Mouse (Mus musculus): ENCODE data around the gene Pitpnm1. TPM values are rescaled to one million over a fixed set of nuclear protein-coding genes. Genes with fewer than 3 reads are reported as not detected.
"Not testable (repeated sequence)": the region's sequence is repeated elsewhere in the genome, so short reads cannot be mapped to it uniquely, and the experiment has no call there.

Pitpnm1 gene
- total RNA-seq, 2 experiments from 2014 or later = 41.8 to 42.9 TPM

- DNase-seq = no peak
Observed at GRCm38 (mm10) chr19:4119716-4120487, 20.1 kb downstream of the Pitpnm1 start.

DNA sequence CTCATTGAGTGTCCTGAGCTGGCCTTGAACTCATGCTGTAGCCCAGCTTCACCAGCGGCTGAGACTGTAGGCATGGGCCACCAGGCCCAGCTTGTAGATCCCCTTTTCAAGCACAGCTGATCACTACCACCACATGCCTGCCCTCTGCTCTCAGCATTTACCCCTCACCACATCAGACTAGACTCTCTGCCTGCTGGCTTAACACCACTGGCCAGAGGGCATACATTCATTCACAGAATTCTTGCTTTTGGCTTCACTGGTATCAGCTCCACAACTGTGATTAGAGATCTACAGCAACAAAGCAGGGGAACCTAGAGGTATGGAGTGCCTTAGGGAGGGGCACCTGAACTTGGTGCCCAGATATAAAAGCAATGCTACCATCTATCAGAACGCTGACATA, 20.7 kb downstream of the Pitpnm1 start:
- DNase-seq = no peak

GRCm38 (mm10) chr19:4121097-4121805, 21.5 kb downstream of the Pitpnm1 start:
- DNase-seq = peak; percentile 99

- not testable (repeated sequence) for DNase-seq
Observed at GRCm38 (mm10) chr19:4121896-4122295, 22.1 kb downstream of the Pitpnm1 start.

DNA sequence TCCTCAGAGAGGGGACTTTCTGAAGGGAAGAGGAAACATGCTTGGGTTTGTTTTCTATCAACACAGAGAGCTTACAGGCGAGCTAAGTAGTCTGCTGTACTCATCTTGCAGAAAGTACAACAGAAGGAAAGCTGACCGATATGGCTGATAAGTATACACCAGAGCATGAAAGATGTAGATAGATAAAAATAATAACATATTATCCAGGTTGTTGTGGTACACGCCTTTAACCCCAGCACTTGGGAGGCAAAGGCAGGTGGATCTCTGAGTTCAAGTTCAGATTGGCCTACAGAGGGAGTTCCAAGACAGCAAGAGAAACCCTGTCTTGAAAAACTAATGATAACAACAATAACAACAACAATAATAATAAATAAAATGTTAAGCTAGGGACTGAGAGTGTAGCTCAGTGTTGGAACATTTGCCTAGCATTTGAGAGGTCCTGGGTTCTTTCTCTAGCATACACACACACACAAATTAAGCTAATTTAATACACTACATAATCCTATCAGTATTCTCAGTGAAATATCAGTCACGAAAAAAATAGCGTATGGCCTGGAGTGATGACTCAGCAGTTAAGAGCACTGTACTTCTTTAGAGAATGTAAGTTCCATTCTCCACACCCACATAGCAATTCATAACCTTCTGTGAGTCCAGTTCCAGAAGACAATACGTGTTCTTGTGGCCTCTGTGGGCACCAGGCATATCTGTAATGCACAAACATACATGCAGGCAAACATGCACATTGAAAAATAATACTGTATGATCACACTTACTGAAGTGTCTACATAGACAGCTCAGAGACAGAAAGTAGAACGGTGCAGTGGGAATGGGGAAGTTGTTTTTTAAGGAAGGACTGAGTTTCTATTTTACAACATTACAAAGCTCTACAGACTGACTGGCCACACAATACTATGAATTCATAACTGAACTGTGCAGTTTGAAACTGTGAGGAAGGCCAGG, 22.9 kb downstream of the Pitpnm1 start:
- no peak for DNase-seq

- no peak for DNase-seq
Observed at GRCm38 (mm10) chr19:4124432-4124831, 24.6 kb downstream of the Pitpnm1 start.

- DNase-seq = not testable (repeated sequence)
Observed at GRCm38 (mm10) chr19:4125268-4125667, 25.5 kb downstream of the Pitpnm1 start.

GRCm38 (mm10) chr19:4125741-4126696, 26.2 kb downstream of the Pitpnm1 start, which contains the start of gene Aip:
Gene Aip (minus strand): TSS chr19:4125858.
- DNase-seq = peak; percentile 99

DNA sequence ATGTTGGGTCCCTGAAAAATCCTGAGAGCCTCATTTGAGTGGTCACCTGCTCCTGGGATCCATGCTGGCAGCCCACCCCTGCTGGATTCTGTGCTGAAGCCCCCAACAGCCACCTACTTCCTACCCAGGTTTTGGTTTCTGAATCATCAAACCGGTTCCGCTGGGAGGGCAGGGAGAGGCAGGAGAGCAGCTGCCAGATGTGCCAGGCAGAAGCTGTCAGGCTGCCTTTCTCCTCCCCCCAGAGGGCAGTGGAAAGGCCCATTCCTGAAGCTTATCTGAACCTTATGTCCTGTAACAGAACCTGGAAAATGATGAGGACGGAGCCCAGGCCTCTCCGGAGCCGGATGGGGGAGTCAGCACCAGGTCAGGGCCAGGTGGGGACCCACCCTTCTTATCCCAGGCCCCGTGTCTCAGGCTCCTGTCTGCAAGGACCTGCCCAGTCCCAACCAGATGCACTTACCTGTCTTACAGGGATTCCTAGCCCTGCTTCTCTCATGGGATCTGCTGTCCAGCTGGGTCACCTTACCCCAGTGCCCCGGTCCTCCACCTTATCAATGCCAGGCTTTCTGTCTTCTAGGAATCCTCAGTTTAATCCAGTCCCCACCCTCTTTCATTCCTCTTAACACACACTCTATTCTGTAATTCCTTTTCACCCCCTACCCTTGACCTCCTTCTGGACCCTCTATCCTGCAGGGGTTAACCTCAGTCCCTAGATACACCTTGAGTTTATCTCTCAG, 27.1 kb downstream of the Pitpnm1 start:
- DNase-seq = no peak

GRCm38 (mm10) chr19:4129462-4129861, 29.7 kb downstream of the Pitpnm1 start:
- DNase-seq = no peak

DNA sequence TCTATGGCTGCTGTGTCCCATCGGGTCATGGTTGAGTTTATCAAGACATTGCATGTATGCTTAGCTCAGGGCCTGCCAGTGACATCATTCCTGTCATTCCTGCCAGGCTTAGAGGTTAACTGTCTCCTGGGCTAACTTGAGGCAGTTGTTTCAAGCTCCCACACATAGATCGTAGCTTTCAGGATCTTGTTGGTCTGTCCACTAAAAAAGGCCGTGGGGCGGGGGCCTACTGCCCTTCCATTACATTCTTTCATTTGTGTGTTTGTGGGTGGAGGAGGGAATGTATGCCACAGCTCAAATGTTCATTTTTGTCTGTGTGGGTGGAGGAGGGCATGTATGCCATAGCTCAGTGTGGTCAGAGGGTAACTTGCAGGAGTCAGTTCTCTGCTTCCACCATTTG, 30.3 kb downstream of the Pitpnm1 start:
- DNase-seq = no peak

DNA sequence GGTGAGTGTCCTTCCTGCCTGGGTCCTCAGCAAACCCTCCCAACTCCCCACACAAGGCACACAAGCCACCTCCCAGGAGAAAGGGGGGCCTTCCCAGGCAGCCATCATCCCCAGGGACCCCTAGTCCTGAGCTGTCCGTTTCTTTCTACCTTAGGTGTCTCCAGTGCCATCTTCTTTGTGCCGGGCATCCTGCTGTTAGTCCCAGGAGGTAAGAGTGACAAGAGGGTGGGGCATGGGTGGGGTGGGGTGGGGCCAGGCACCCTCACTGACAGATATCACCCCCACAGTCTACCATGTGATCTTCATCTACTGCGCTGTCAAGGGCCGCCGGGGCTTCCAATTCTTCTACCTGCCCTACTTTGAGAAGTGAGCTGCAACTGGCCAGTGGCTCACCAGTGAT, 31.3 kb downstream of the Pitpnm1 start:
- DNase-seq = no peak

- no peak for DNase-seq
Observed at GRCm38 (mm10) chr19:4131768-4132167, 32.0 kb downstream of the Pitpnm1 start.

DNA sequence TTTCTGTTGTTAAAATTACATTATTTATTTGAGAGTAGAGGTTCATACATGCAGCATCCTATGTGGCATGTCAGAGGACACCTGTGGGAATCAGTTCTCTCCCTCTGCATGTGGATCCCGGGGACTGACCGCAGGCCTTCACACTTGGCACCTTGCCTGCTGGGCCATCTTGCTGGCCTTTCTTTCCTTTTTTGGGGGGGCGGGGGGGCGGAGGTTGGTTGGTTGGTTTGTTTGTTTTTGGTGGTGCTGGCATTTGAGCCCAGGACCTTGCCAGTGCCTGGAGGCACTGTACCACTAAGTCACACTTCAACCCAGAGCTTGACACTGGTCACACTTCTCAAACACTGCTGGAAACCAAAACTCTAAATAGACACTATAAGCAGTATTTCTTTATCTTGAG, 34.6 kb downstream of the Pitpnm1 start:
- DNase-seq = no peak

GRCm38 (mm10) chr19:4135229-4135962, 35.6 kb downstream of the Pitpnm1 start:
- DNase-seq = not testable (repeated sequence)

GRCm38 (mm10) chr19:4135963-4136345, 36.2 kb downstream of the Pitpnm1 start:
- not testable (repeated sequence) for DNase-seq

- no peak for DNase-seq
Observed at GRCm38 (mm10) chr19:4136463-4136862, 36.7 kb downstream of the Pitpnm1 start.

GRCm38 (mm10) chr19:4137913-4138312, 38.1 kb downstream of the Pitpnm1 start:
- no peak for DNase-seq

GRCm38 (mm10) chr19:4139446-4139845, 39.6 kb downstream of the Pitpnm1 start, which contains the start of gene Gpr152:
Gene Gpr152 (plus strand): TSS chr19:4139787.
- no peak for DNase-seq

DNA sequence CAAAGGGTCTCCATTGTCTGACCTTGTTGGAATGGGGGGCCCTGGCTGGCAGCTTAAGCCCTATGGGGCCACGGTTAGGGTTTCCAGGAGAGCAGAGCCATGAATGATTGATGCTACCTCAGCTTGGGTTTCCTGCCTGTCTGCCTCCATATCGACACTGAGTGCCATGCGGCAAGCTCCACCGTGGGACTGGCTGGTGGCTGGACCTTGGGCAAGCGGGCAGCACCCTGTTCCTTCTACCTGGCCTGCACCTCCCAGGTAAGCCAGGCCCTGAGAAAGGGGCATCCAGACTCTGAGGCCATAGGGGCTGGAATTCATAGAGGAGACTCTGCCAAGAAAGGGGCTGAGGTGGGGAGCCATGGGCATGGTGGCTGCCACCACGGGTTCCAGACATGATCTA, 40.3 kb downstream of the Pitpnm1 start:
- no peak for DNase-seq
